Mouse (Mus musculus) mature B cell (primary cell): ENCODE data around the gene Pold1.

ENCODE experiments used
- in situ Hi-C: fragments of 300-500 bp; cut with MboI; formaldehyde crosslinking; loops from 2 replicates; pipeline ENCODE4 v1.14.3; 2019

Pold1 gene

DNA sequence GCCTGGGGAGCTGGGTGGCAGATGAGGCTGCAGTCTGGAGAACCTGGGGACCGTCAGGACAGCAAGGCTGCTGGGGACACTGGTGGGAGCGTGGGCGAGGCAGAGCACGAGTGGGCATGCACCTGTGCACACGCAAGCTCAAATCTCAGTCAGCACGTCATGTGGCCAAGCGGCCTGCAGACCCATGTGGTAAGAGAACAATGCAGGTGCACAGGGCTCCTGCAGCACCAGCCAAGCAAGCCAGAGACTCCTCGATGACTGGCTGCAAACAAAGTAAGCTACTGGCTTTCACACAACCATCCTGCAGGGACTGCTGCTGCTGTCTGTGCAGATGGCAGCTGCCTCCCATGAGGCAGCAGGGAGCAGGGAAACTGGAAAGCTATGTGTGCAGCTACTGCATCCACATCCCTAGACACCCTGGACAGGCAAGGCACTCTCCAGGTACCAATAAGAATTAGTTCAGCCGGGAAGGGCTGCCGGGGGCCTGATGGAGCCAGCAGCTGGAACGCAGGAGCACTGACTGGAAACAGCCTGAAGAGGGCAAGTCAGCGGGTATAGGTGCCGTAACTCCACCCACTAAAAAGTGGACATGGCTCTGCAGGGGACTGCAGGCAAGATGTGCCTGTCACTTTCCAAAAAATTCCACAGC is 61.6 kb downstream of the Pold1 start:
- in situ Hi-C loops = loop anchor here (25.0 kb wide), 1 partner anchor 225 kb away; the partner anchor contains the start of genes Acp4 and Gm15517

DNA sequence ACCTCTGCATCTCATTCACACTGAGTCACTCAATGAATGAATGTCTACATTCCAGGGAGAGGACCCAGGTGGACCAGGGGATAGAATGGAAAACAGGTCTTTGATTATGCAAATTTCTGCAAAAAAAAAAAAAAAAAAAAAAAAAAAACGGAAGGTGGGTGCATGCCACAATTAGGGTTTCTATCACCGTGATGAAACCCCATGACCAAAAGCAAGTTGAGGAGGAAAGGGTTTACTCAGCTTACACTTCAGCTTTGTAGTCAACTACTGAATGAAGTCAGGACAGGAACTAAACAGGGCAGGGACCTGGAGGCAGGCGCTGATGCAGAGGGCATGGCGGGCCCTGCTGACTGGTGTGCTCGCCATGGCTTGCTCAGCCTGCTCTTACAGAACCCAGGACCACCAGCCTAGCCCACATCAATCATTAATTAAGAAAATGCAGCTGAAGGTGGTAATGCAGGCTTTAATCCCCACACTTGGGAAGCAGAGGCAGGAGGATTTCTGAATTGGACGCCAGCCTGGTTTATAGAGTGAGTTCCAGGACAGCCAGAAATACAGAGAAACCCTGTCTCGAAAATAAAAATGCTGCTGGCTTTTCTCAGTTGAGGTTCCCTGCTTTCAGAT is 63.0 kb downstream of the Pold1 start:
- in situ Hi-C loops = loop anchor here (25.0 kb wide), 1 partner anchor 223 kb away; the partner anchor contains the start of genes Acp4 and Gm15517

DNA sequence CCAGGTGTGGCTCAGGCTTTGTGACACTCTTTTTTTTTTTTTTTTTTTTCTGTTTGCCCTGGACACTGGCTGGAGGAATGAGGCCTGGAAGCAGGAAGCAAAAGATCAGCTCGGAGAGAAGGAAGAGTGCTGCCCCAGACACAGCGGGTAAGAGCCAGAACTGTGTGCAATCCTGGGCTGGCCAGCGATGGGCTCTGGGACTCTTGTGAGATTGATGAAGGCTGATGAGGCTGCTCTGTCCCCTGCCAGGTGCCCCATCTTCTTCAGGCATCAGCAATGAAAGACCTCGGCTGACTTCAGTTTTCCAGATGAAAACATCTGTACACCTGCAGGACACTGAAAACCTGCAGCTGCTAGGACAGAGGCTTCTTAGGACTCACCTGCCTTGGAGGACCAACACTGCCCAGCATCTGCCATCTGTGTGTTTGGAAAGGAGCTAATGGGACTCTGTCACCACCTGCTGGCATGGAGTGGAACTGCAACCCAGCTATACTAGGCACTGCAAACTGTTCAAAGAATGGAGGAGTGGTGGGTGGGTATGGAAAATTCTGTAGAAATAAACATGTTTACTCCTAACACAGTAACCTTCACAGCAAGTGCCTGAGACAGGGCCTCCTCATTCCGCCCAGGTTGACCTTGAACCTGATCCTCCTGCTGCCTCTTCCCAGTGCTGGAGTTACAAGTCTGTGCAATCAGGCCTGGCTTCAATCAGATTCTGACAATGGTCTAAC is 63.6 kb downstream of the Pold1 start:
- in situ Hi-C loops = loop anchor here (25.0 kb wide), 1 partner anchor 223 kb away; the partner anchor contains the start of genes Acp4 and Gm15517

DNA sequence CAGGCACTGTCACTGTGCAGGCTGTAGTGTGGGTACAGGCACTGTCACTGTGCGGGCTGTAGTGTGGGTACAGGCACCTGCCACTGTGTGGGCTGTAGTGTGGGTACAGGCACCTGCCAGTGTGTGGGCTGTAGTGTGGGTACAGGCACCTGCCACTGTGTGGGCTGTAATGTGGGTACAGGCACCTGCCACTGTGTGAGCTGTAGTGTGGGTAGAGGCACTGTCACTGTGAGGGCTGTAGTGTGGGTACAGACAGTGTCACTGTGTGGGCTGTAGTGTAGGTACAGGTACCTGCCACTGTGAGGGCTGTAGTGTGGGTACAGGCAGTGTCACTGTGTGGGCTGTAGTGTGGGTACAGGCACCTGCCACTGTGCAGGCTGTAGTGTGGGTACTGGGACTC is 64.5 kb downstream of the Pold1 start:
- in situ Hi-C loops = loop anchor here (25.0 kb wide), 1 partner anchor 222 kb away; the partner anchor contains the start of genes Acp4 and Gm15517

DNA sequence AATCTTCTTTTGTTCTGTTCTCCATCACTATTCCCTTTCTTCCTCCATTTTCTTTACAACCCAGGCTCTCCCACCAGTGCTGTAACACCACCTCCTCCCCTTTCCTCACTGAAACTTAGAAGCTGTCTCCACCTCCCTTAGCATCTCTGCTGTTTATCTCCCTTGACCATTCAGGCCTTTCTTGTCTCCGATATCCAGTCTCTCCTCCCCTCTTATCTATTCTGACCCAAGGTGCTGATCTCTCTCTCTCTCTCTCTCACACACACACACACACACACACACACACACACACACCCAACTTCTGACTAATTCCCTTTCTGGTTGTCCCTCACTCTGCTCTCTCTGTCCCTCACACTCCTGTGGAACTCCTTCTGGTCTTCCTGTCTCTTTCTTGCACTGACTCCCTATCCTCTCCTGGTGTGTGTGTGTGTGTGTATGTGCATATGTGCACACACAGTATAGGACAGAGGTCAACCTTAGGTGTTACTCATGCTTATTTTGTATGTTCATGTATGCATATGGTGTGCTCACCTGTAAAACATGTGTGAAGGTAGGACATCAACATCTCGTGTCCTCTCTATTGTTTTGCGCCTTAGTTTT is 65.7 kb downstream of the Pold1 start:
- in situ Hi-C loops = loop anchor here (25.0 kb wide), 1 partner anchor 221 kb away; the partner anchor contains the start of genes Acp4 and Gm15517
